Mouse (Mus musculus): ENCODE results near the gene Myo1h.
A peak's percentile ranks its signal among the peaks of the same experiment; 100 is the strongest.

Myo1h gene

GRCm38 (mm10) chr5:114288874-114289273, at the start of gene Myo1h:
Myo1h (plus strand) TSS chr5:114289166.
- no peak for DNase-seq (ENCODE audit: low spot score in 2 of 2)

GRCm38 (mm10) chr5:114239737-114240136, 49.2 kb upstream of the Myo1h start:
- no peak for DNase-seq (ENCODE audit: low spot score in 2 of 2)

GRCm38 (mm10) chr5:114246465-114246864, 42.5 kb upstream of the Myo1h start:
- no peak for DNase-seq (ENCODE audit: low spot score in 2 of 2)

DNA sequence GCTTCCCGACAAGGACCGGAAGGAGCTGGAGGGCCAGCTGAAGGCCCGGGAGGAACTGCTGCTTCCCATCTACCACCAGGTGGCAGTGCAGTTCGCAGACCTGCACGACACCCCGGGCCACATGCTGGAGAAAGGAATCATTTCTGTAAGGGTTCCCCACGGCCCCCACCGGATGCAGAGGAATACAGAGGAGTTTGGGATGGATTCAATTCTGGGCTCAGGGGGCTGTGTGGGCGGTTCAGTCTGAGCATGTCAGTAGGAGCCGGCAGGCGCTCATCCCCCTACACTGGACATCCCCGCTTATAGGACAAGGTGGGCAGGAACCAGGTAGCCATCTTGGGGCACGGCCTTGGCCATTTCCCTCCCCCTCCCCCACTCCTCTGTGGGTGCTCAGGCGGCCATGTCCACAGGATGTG, 40.8 kb upstream of the Myo1h start:
- peak in 1 of 2 experiments; percentile 33 for DNase-seq (ENCODE audit: low spot score in 2 of 2)

DNA sequence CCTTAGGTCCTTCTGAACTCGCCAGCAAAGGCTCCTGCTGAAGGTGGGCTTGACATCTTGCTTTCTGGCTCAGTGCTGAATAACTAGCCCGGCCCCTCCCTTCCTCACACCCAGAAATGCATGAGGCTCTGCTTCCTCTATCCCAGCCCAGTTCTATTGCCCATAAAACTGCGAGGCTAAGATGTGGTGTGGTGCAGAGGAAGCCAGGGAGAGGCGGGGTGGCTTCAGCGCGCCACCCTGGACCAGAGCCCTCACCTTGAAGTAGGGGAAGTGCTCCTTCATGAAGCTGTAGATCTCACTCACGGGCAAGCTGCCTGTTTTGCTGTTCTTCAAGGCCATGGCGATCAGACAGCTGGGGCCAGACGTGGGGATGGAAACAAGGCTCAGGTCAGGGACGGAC, 29.5 kb upstream of the Myo1h start:
- DNase-seq (ENCODE audit: low spot score in 2 of 2) = no peak

GRCm38 (mm10) chr5:114261494-114261893, 27.5 kb upstream of the Myo1h start:
- DNase-seq (ENCODE audit: low spot score in 2 of 2) = no peak

- DNase-seq (ENCODE audit: low spot score in 2 of 2) = no peak
Measured at GRCm38 (mm10) chr5:114264030-114264459, 24.9 kb upstream of the Myo1h start.

DNA sequence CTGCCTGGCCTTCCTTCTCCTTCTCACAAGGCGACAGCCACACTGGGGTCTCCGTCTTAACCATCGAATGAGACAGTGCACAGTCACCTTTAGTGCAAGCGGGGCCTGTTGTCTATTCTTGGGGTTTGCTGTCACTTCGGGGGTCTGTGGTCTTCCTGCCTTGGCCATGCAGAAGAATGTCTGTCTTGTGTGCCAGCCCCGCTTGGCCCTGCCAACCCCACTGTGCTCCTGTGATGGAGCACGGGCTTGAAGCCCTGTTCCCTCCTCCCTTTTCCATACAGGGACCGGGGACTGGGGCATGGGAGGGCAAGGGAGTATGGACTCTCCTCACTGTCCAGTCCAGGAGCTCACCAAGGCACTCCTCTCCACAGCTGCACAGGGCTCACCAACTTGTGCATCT, 24.2 kb upstream of the Myo1h start:
- DNase-seq (ENCODE audit: low spot score in 2 of 2) = no peak

GRCm38 (mm10) chr5:114268646-114269045, 20.3 kb upstream of the Myo1h start:
- no peak for DNase-seq (ENCODE audit: low spot score in 2 of 2)

- no peak for DNase-seq (ENCODE audit: low spot score in 2 of 2)
Measured at GRCm38 (mm10) chr5:114269499-114269898, 19.5 kb upstream of the Myo1h start.

- no peak for DNase-seq (ENCODE audit: low spot score in 2 of 2)
Measured at GRCm38 (mm10) chr5:114269984-114270383, 19.0 kb upstream of the Myo1h start.

GRCm38 (mm10) chr5:114273693-114274402, 15.1 kb upstream of the Myo1h start, which contains the start of gene Foxn4:
Foxn4 (minus strand) TSS chr5:114273807.
- DNase-seq (ENCODE audit: low spot score in 2 of 2) = no peak

- DNase-seq (ENCODE audit: low spot score in 2 of 2) = no peak
Measured at GRCm38 (mm10) chr5:114275339-114275738, 13.6 kb upstream of the Myo1h start.

DNA sequence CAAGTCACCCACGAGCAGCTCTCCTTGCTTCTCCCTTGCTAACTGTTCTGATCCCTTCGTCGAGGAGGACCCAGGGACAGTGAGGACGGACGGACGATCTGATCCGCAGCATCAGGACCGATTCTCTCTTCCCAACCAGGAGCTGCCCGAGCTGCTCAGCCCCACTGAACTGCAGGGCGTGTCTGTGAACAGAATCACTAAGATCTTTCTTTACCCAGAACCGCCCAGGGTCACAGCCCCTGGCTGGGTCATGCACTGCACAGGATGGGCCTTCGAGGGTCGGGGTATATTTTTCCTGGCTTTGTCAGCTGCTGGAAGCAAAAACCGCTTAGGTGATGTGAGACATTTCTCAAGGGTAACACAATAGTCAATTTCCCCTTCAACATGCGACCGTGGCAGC, 13.0 kb upstream of the Myo1h start:
- DNase-seq (ENCODE audit: low spot score in 2 of 2) = no peak

DNA sequence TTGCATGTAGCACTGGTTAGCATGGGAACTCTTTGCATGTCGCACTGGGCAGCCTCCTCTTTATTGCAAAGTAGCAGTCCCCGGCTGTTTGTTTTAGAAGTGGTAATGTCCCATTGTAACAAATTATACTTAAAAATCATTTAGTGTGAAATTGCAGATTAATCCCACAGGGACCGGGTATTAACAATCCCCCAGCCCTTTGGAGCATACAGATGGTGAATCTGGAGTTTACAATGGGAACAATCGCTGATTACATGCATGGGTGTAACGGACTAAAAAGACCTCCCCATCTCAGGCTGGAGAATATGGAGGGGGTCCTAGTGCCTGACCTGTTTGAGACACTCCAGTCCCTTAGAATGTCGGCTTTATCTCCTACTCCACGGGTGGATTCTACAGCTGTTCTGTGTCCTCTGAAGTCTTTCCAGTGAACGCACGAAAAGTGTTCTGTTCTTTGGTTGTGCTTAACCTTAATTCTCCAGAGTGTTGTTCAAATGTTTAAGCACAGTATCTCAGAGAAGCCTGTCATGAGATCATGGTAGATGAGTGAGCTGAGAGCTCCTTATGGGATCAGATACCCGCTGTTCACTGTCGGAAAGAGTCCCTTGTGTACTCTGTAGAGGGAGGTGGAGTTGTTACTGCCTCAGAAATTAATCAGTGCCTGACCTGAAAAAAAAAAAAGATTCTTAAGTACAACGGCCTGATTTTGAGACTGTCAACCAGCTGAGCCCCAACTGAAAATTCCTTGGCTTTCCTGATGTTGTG, 9.4 kb upstream of the Myo1h start:
- DNase-seq (ENCODE audit: low spot score in 2 of 2) = no peak

DNA sequence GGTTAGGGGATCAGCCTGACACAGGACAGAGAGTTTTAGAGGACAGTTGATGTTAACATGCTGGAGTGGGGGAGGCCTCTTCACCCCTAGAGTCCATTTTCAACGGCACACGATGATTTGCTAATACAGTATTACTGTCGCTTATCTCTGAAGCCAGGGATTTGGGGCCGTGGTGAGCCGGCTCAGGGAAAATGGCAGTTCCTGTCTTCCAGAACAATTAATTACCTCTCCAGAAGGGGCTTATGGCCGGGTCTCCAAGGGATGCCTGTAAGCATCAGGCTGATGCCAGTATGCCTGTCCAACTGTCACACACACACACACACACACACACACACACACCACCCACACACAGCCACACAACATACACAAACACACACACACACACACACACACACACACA, 6.6 kb upstream of the Myo1h start:
- DNase-seq (ENCODE audit: low spot score in 2 of 2) = no peak

DNA sequence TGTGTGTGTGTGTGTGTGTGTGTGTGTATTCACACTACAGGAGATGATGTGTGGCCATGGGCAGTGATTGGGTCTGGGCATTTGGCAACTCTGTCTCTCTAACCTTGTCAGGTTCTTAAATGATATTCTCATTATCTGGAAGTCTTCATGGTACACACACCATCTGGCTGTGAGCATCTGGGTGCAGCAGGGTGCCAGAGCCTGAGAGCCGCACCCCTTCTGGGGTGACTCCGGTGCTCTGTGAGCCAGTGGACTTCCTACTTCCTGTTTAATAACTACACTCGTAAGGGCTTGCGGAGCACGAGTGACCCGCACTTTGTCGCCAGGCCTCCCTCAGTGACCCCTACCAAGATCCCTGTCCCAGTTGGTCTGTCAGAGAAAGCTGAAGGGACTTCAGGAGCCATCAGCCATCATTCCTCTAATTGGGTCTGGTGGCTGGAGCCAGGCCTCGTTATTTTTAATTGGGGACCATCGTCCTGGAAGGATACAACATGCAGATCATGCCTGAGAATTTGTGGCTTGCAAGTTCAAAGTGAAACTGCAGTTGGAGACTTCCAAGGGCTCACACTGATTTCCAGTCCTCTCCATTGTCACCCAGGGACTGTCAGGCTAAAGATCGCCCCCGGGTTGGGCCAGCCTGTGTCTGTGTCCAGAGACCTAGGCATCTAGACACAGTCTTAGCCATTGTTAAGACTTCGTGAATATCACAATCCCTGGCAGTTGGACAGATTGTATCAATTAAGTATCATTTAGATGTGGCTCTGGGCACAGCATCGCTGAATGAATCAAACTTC, 4.2 kb upstream of the Myo1h start:
- DNase-seq (ENCODE audit: low spot score in 2 of 2) = no peak

DNA sequence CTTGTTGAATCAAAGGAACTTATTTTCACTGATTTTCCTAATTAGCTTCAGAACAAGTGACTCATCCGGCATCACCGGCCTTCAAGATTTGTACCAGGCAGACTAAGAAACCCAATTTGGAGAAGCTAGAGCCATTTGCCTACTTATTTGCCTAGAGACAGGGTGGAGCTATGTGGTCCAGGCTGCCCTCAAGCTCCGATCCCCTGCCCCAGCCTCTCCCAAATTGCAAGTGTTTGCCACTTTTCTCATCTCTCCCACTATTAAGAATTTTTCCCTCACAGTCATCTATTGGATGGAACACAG, 3.6 kb upstream of the Myo1h start:
- no peak for DNase-seq (ENCODE audit: low spot score in 2 of 2)

DNA sequence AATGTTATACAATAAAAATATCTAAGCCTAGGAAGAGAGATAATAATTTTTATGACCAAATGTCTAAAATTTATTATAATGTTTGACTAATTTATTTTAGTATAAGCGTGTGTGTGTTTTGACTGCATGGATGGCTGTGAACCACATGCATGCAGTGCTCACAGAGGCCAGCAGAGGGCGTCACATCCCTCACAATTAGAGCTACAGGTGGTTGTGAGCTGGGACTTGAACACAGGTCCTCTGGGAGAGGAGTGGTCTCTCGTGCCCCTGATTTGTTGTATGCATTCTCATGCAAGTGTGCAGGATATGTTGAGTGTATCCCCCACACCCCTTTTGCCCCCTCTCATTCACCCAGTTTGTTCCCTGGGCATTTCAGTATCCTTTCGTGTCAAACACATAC, 2.9 kb upstream of the Myo1h start:
- no peak for DNase-seq (ENCODE audit: low spot score in 2 of 2)

DNA sequence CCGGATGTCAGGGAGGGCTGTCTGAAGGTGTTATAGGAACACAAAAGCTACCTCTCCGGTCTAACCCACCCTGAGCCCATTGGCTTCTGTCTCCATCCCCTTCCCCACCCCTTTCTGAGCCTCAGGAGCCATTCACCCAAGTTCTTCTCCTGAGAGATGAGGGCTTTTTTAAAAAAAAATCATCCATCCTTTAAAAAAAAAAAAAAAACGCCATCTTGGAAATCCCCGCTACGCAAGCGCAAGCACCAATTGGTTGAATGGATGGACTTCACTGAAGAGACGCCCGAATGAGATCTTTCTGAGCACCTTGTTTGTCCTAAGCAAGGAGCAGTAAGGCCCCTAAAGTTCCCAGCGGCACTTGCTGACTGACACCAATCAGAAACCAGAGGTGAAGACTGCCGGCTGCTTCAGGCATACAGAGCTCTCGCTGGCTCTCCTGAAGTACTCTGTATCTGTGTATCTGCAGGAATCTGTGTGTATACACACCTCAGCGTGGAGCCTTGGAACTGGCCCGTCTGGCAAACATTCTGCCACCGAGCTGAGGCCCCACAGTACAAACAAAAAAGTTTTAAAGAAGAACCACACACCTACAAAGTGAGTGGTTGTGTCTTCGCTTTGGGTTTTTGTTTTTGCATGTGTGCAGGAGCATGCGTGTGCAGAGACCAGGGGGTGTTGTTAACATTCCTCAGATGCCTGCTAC, 1.9 kb upstream of the Myo1h start:
- no peak for DNase-seq (ENCODE audit: low spot score in 2 of 2)

- no peak for DNase-seq (ENCODE audit: low spot score in 2 of 2)
Measured at GRCm38 (mm10) chr5:114288396-114288795, 570 bp upstream of the Myo1h start.

DNA sequence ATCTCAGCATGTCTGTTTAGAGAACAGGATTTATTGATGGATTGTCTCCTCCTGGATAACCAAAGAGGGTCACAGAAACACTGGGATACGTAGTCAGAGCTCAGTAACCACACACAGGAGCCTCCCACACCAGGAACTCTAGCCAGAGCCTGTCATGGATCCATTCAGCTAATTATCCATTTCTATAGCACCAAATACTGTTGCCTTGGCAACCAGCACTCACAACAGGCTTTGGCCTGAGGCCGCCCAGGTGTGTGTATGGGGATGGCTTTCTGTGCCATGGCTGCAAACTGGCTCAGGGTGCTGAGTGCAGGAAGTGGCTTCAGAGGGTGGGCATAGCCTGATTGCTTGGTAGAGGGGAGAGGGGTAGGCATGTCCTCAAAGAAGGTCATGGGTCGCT, 1.0 kb downstream of the Myo1h start:
- no peak for DNase-seq (ENCODE audit: low spot score in 2 of 2)

Data from spleen, postnatal 14 days (tissue).